Mouse (Mus musculus): ENCODE data around the gene Pirt.

Pirt gene

GRCm38 (mm10) chr11:66932827-66933599, 21.2 kb downstream of the Pirt start:
- TF ChIP-seq NANOG (IDR thresholded peaks at IDR 0.05; ENCODE audit: borderline replicate concordance, low read length), result peak; percentile 42; the same call in 1 of the 2 replicates
- TF ChIP-seq POU5F1 (IDR thresholded peaks at IDR 0.05; ENCODE audit: borderline replicate concordance, low read length), result no peak
- TF ChIP-seq CTCF (conservative IDR thresholded peaks at IDR 0.05; ENCODE audit: low read length), result no peak
- peaks cover 60% of the 10 kb centered on the region for H3K4me1 ChIP-seq (replicated peaks; ENCODE audit: low read depth, low read length)
- H3K4me3 ChIP-seq (replicated peaks; ENCODE audit: low read length), result 0 out of 2 replicates have a peak overlapping the region, but pooled peaks have one; percentile 11
- H3K27me3 ChIP-seq (ENCODE audit: insufficient read depth, low read length), result no peaks in the 10 kb centered on the region
- peaks cover 49% of the 10 kb centered on the region for H3K9me3 ChIP-seq (ENCODE audit: low read length)
- H3K36me3 ChIP-seq (ENCODE audit: insufficient read depth, low read length), result peaks cover 5% of the 10 kb centered on the region

- TF ChIP-seq NANOG (IDR thresholded peaks at IDR 0.05; ENCODE audit: borderline replicate concordance, low read length) (no peak), CTCF (conservative IDR thresholded peaks at IDR 0.05; ENCODE audit: low read length) (no peak), POU5F1 (IDR thresholded peaks at IDR 0.05; ENCODE audit: borderline replicate concordance, low read length) (no peak)
- Histone ChIP-seq H3K4me3 (replicated peaks; ENCODE audit: low read length) (no peak overlapping the region), H3K27me3 (ENCODE audit: insufficient read depth, low read length) (no peaks in the 10 kb centered on the region), H3K4me1 (replicated peaks; ENCODE audit: low read depth, low read length) (peaks cover 44% of the 10 kb centered on the region), H3K36me3 (ENCODE audit: insufficient read depth, low read length) (peaks cover 8% of the 10 kb centered on the region), H3K9me3 (ENCODE audit: low read length) (peaks cover 60% of the 10 kb centered on the region)
Measured at GRCm38 (mm10) chr11:66934428-66935173, 22.8 kb downstream of the Pirt start.

- Histone ChIP-seq H3K27me3 (ENCODE audit: insufficient read depth, low read length) (no peaks in the 10 kb centered on the region; the same call in 1 of the 2 replicates), H3K4me1 (replicated peaks; ENCODE audit: low read depth, low read length) (no peaks in the 10 kb centered on the region), H3K36me3 (ENCODE audit: insufficient read depth, low read length) (peaks cover 6% of the 10 kb centered on the region; the same call in 1 of the 2 replicates), H3K4me3 (replicated peaks; ENCODE audit: low read length) (no peak overlapping the region), H3K9me3 (ENCODE audit: low read length) (peaks cover 54% of the 10 kb centered on the region)
- no peak for TF ChIP-seq CTCF (conservative IDR thresholded peaks at IDR 0.05; ENCODE audit: low read length)
Measured at GRCm38 (mm10) chr11:66942011-66942410, 30.2 kb downstream of the Pirt start.

- H3K4me3 ChIP-seq (replicated peaks; ENCODE audit: low read length), result no peak overlapping the region
- H3K36me3 ChIP-seq (ENCODE audit: insufficient read depth, low read length), result 0 out of 2 replicates have a peak, but pooled peaks cover 3% of the 10 kb centered on the region
- TF ChIP-seq NANOG (IDR thresholded peaks at IDR 0.05; ENCODE audit: borderline replicate concordance, low read length) (no peak), CTCF (conservative IDR thresholded peaks at IDR 0.05; ENCODE audit: low read length) (no peak), POU5F1 (IDR thresholded peaks at IDR 0.05; ENCODE audit: borderline replicate concordance, low read length) (no peak)
- H3K4me1 ChIP-seq (replicated peaks; ENCODE audit: low read depth, low read length), result no peaks in the 10 kb centered on the region
- H3K9me3 ChIP-seq (ENCODE audit: low read length), result peaks cover 39% of the 10 kb centered on the region
- H3K27me3 ChIP-seq (ENCODE audit: insufficient read depth, low read length), result no peaks in the 10 kb centered on the region; the same call in 1 of the 2 replicates
Measured at GRCm38 (mm10) chr11:66945224-66945767, 33.5 kb downstream of the Pirt start.

GRCm38 (mm10) chr11:66946521-66946920, 34.7 kb downstream of the Pirt start:
- Histone ChIP-seq H3K36me3 (ENCODE audit: insufficient read depth, low read length) (0 out of 2 replicates have a peak, but pooled peaks cover 3% of the 10 kb centered on the region), H3K9me3 (ENCODE audit: low read length) (peaks cover 39% of the 10 kb centered on the region), H3K27me3 (ENCODE audit: insufficient read depth, low read length) (no peaks in the 10 kb centered on the region; the same call in 1 of the 2 replicates), H3K4me1 (replicated peaks; ENCODE audit: low read depth, low read length) (no peaks in the 10 kb centered on the region), H3K4me3 (replicated peaks; ENCODE audit: low read length) (0 out of 2 replicates have a peak overlapping the region, but pooled peaks have one; percentile 20)
- TF ChIP-seq POU5F1 (IDR thresholded peaks at IDR 0.05; ENCODE audit: borderline replicate concordance, low read length), result no peak
- no peak for TF ChIP-seq CTCF (conservative IDR thresholded peaks at IDR 0.05; ENCODE audit: low read length)
- TF ChIP-seq NANOG (IDR thresholded peaks at IDR 0.05; ENCODE audit: borderline replicate concordance, low read length), result no peak

GRCm38 (mm10) chr11:66946922-66947321, 35.1 kb downstream of the Pirt start:
- Histone ChIP-seq H3K4me3 (replicated peaks; ENCODE audit: low read length) (0 out of 2 replicates have a peak overlapping the region, but pooled peaks have one; percentile 20), H3K9me3 (ENCODE audit: low read length) (peaks cover 36% of the 10 kb centered on the region), H3K27me3 (ENCODE audit: insufficient read depth, low read length) (no peaks in the 10 kb centered on the region; the same call in 1 of the 2 replicates), H3K4me1 (replicated peaks; ENCODE audit: low read depth, low read length) (no peaks in the 10 kb centered on the region), H3K36me3 (ENCODE audit: insufficient read depth, low read length) (0 out of 2 replicates have a peak, but pooled peaks cover 3% of the 10 kb centered on the region)
- TF ChIP-seq CTCF (conservative IDR thresholded peaks at IDR 0.05; ENCODE audit: low read length) (no peak), POU5F1 (IDR thresholded peaks at IDR 0.05; ENCODE audit: borderline replicate concordance, low read length) (no peak), NANOG (IDR thresholded peaks at IDR 0.05; ENCODE audit: borderline replicate concordance, low read length) (no peak)

GRCm38 (mm10) chr11:66956303-66956702, 44.5 kb downstream of the Pirt start, which contains the start of gene Tmem238l:
Gene Tmem238l (plus strand): TSS chr11:66956638.
- Histone ChIP-seq H3K4me3 (replicated peaks; ENCODE audit: low read length) (no peak within 1 kb of the TSS), H3K36me3 (ENCODE audit: insufficient read depth, low read length) (0 out of 2 replicates have a peak, but pooled peaks cover 3% of the 10 kb centered on the region), H3K9me3 (ENCODE audit: low read length) (peaks cover 52% of the 10 kb centered on the region), H3K4me1 (replicated peaks; ENCODE audit: low read depth, low read length) (no peaks in the 10 kb centered on the region), H3K27me3 (ENCODE audit: insufficient read depth, low read length) (peaks cover 4% of the 10 kb centered on the region; the same call in 1 of the 2 replicates)
- no peak for TF ChIP-seq NANOG (IDR thresholded peaks at IDR 0.05; ENCODE audit: borderline replicate concordance, low read length)
- no peak for TF ChIP-seq CTCF (conservative IDR thresholded peaks at IDR 0.05; ENCODE audit: low read length)
- TF ChIP-seq POU5F1 (IDR thresholded peaks at IDR 0.05; ENCODE audit: borderline replicate concordance, low read length), result no peak

GRCm38 (mm10) chr11:66960797-66961196, 49.0 kb downstream of the Pirt start:
- no peaks in the 10 kb centered on the region for H3K4me1 ChIP-seq (replicated peaks; ENCODE audit: low read depth, low read length)
- TF ChIP-seq POU5F1 (IDR thresholded peaks at IDR 0.05; ENCODE audit: borderline replicate concordance, low read length) (no peak), CTCF (conservative IDR thresholded peaks at IDR 0.05; ENCODE audit: low read length) (no peak), NANOG (IDR thresholded peaks at IDR 0.05; ENCODE audit: borderline replicate concordance, low read length) (no peak)
- H3K27me3 ChIP-seq (ENCODE audit: insufficient read depth, low read length), result peaks cover 33% of the 10 kb centered on the region
- peaks cover 57% of the 10 kb centered on the region for H3K9me3 ChIP-seq (ENCODE audit: low read length)
- 0 out of 2 replicates have a peak, but pooled peaks cover 3% of the 10 kb centered on the region for H3K36me3 ChIP-seq (ENCODE audit: insufficient read depth, low read length)
- H3K4me3 ChIP-seq (replicated peaks; ENCODE audit: low read length), result no peak overlapping the region
